Mouse (Mus musculus): ENCODE measurements at regions not wholly inside any gene's neighbourhood (a gene's known extent, or its start where the extent isn't known, plus 50 kb on each side); places are given as distances from the start of the nearest gene placed in this dataset.

DNA sequence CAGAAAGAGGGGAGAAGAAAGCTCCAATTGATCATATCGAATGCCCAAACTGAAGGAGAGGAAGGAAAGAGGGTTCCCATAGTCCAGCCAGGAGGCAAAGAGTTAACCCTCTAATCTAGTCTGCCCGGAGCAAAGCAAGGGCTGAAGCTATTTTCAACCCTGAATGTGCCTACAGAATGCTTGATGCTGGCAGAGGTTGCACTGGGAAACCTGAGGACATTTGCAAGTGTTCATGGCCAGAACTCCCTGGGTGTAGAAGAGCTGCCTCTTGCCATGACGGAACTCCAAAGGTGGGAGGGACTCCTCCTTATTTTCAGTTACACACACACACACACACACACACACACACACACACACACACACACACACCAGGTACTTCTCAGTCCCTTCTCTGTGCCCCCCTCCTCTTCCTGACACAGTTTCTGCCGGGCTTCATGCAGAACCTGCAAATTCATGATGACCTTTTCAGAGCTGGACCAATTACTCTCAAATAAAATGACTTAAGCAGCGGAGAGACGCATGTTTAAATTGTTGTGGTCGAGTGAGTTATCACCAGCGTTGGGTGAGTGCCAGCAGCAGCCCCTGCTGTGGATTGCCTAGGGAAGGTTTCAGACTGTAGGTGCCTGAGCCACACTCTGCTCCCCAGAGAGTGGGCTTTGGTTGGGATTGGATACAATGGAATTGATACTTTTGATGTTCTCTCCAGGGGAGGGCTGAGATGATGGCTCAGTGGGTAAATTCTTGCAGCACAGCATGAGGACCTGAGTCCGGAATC lies 152.1 kb upstream of the Sdk2 start:
- no peak overlapping the region for H3K4me3 ChIP-seq (replicated peaks; ENCODE audit: insufficient read depth, low read depth, low read length)
- TF ChIP-seq POLR2A (IDR thresholded peaks at IDR 0.05; ENCODE audit: borderline replicate concordance, insufficient read depth, low read length) (no peak), CTCF (IDR thresholded peaks at IDR 0.05; ENCODE audit: borderline replicate concordance, insufficient read depth, low read depth, low read length) (no peak)
- H3K27me3 ChIP-seq (ENCODE audit: control insufficient read depth, insufficient read depth, low read length): no peaks in the 10 kb centered on the region; the same call in 1 of the 2 replicates
- 0 out of 2 replicates have a peak, but pooled peaks cover 3% of the 10 kb centered on the region for H3K4me1 ChIP-seq (ENCODE audit: control insufficient read depth, insufficient read depth, low read length)
- no peak for DNase-seq
- no peak overlapping the region for H3K27ac ChIP-seq (ENCODE audit: insufficient read depth, low read length)
- WGBS: 38% methylated on average over 9 of the region's 9 CpGs

GRCm38 (mm10) chr11:114217245-114217757 lies 150.5 kb upstream of the Sdk2 start:
- Histone ChIP-seq H3K27ac (ENCODE audit: insufficient read depth, low read length) (no peak overlapping the region), H3K4me3 (replicated peaks; ENCODE audit: insufficient read depth, low read depth, low read length) (peak overlapping the region; percentile 22)
- 11% methylated on average over 15 of the region's 15 CpGs for WGBS

GRCm38 (mm10) chr11:114216493-114216892 lies 149.6 kb upstream of the Sdk2 start:
- H3K4me1 ChIP-seq (ENCODE audit: control insufficient read depth, insufficient read depth, low read length): 0 out of 2 replicates have a peak, but pooled peaks cover 3% of the 10 kb centered on the region
- no peak for TF ChIP-seq POLR2A (IDR thresholded peaks at IDR 0.05; ENCODE audit: borderline replicate concordance, insufficient read depth, low read length)
- TF ChIP-seq CTCF (IDR thresholded peaks at IDR 0.05; ENCODE audit: borderline replicate concordance, insufficient read depth, low read depth, low read length): no peak
- H3K27me3 ChIP-seq (ENCODE audit: control insufficient read depth, insufficient read depth, low read length): no peaks in the 10 kb centered on the region; the same call in 1 of the 2 replicates
- DNase-seq: no peak
- H3K27ac ChIP-seq (ENCODE audit: insufficient read depth, low read length): no peak overlapping the region
- no peak overlapping the region for H3K4me3 ChIP-seq (replicated peaks; ENCODE audit: insufficient read depth, low read depth, low read length)
- WGBS: 34% methylated on average over 7 of the region's 7 CpGs

More at GRCm38 (mm10) chr11:114217245-114217757, 150.5 kb upstream of the Sdk2 start:
- 0 out of 2 replicates have a peak, but pooled peaks cover 3% of the 10 kb centered on the region for H3K4me1 ChIP-seq (ENCODE audit: control insufficient read depth, insufficient read depth, low read length)
- H3K27me3 ChIP-seq (ENCODE audit: control insufficient read depth, insufficient read depth, low read length): no peaks in the 10 kb centered on the region; the same call in 1 of the 2 replicates
- no peak for TF ChIP-seq CTCF (IDR thresholded peaks at IDR 0.05; ENCODE audit: borderline replicate concordance, insufficient read depth, low read depth, low read length)
- DNase-seq: no peak

- DNase-seq: no peak
- TF ChIP-seq CTCF (IDR thresholded peaks at IDR 0.05; ENCODE audit: borderline replicate concordance, insufficient read depth, low read depth, low read length) (no peak), POLR2A (IDR thresholded peaks at IDR 0.05; ENCODE audit: borderline replicate concordance, insufficient read depth, low read length) (no peak)
- Histone ChIP-seq H3K27me3 (ENCODE audit: control insufficient read depth, insufficient read depth, low read length) (no peaks in the 10 kb centered on the region; the same call in 1 of the 2 replicates), H3K4me3 (replicated peaks; ENCODE audit: insufficient read depth, low read depth, low read length) (no peak overlapping the region), H3K4me1 (ENCODE audit: control insufficient read depth, insufficient read depth, low read length) (0 out of 2 replicates have a peak, but pooled peaks cover 3% of the 10 kb centered on the region), H3K27ac (ENCODE audit: insufficient read depth, low read length) (no peak overlapping the region)
- WGBS: 94% methylated on average over 8 of the region's 8 CpGs
Measured at GRCm38 (mm10) chr11:114215256-114215655, 148.4 kb upstream of the Sdk2 start.

- WGBS: 65% methylated on average over 2 of the region's 2 CpGs
- DNase-seq: no peak
- H3K4me1 ChIP-seq (ENCODE audit: control insufficient read depth, insufficient read depth, low read length): no peaks in the 10 kb centered on the region
- H3K27me3 ChIP-seq (ENCODE audit: control insufficient read depth, insufficient read depth, low read length): no peaks in the 10 kb centered on the region; the same call in 1 of the 2 replicates
- H3K27ac ChIP-seq (ENCODE audit: insufficient read depth, low read length): no peak overlapping the region
- no peak for TF ChIP-seq CTCF (IDR thresholded peaks at IDR 0.05; ENCODE audit: borderline replicate concordance, insufficient read depth, low read depth, low read length)
- no peak for TF ChIP-seq POLR2A (IDR thresholded peaks at IDR 0.05; ENCODE audit: borderline replicate concordance, insufficient read depth, low read length)
- no peak overlapping the region for H3K4me3 ChIP-seq (replicated peaks; ENCODE audit: insufficient read depth, low read depth, low read length)
Measured at GRCm38 (mm10) chr11:114212136-114212535, 145.3 kb upstream of the Sdk2 start.

DNA sequence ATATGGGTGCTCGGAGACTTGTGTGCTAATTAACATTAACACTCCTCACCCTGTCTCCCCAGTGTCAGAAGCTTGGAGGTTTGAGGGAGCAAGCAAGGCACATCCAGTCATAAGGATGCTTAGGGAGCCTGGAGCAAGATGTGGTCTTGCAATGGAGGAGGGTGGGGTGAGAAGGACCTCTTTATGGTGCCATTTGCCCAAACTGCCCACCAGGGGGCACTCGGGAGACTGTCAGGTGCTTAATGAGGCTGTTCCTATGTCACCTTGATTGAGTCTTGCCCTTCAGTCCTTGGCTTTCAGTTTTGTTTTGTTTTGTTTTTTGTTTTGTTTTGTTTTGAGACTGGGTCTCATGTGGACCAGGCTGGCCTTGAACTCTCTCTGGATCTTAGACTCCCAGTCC lies 138.3 kb upstream of the Sdk2 start:
- Histone ChIP-seq H3K4me1 (ENCODE audit: control insufficient read depth, insufficient read depth, low read length) (no peaks in the 10 kb centered on the region), H3K27ac (ENCODE audit: insufficient read depth, low read length) (no peak overlapping the region), H3K27me3 (ENCODE audit: control insufficient read depth, insufficient read depth, low read length) (no peaks in the 10 kb centered on the region; the same call in 1 of the 2 replicates), H3K4me3 (replicated peaks; ENCODE audit: insufficient read depth, low read depth, low read length) (no peak overlapping the region)
- 50% methylated on average over 2 of the region's 2 CpGs for whole genome bisulfite sequencing
- DNase-seq: peak; percentile 44 to 57
- TF ChIP-seq CTCF (IDR thresholded peaks at IDR 0.05; ENCODE audit: borderline replicate concordance, insufficient read depth, low read depth, low read length): peak; percentile 66
- TF ChIP-seq POLR2A (IDR thresholded peaks at IDR 0.05; ENCODE audit: borderline replicate concordance, insufficient read depth, low read length): no peak

- WGBS: 68% methylated on average over 9 of the region's 9 CpGs
- H3K27me3 ChIP-seq (ENCODE audit: control insufficient read depth, insufficient read depth, low read length): no peaks in the 10 kb centered on the region; the same call in 1 of the 2 replicates
- no peak overlapping the region for H3K27ac ChIP-seq (ENCODE audit: insufficient read depth, low read length)
- TF ChIP-seq CTCF (IDR thresholded peaks at IDR 0.05; ENCODE audit: borderline replicate concordance, insufficient read depth, low read depth, low read length) (no peak), POLR2A (IDR thresholded peaks at IDR 0.05; ENCODE audit: borderline replicate concordance, insufficient read depth, low read length) (no peak)
- H3K4me3 ChIP-seq (replicated peaks; ENCODE audit: insufficient read depth, low read depth, low read length): no peak overlapping the region
- no peak for DNase-seq
- H3K4me1 ChIP-seq (ENCODE audit: control insufficient read depth, insufficient read depth, low read length): peaks cover 5% of the 10 kb centered on the region
Measured at GRCm38 (mm10) chr11:114203416-114203815, 136.6 kb upstream of the Sdk2 start.

DNA sequence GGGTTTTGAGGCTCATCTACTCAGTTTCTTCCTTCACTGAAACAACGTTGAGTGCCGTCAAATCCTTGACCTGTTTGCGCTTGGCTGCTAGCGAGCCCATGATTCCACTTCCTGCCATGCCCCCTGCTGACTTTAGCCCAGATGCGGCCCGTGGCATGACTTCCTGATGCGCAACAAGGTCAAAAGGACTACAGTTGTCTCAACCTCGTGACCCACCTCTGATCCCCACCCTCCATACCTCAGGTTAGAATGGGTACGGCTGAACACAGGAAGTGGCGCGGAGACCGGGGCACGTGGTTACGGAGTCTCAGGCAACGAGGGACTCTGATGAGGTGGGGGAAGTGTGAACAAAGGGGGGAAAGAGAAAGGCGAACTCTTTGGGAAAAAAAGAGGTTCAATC lies 135.6 kb upstream of the Sdk2 start:
- H3K27ac ChIP-seq (ENCODE audit: insufficient read depth, low read length): no peak overlapping the region
- H3K4me3 ChIP-seq (replicated peaks; ENCODE audit: insufficient read depth, low read depth, low read length): no peak overlapping the region
- no peak for TF ChIP-seq POLR2A (IDR thresholded peaks at IDR 0.05; ENCODE audit: borderline replicate concordance, insufficient read depth, low read length)
- no peak for TF ChIP-seq CTCF (IDR thresholded peaks at IDR 0.05; ENCODE audit: borderline replicate concordance, insufficient read depth, low read depth, low read length)
- H3K4me1 ChIP-seq (ENCODE audit: control insufficient read depth, insufficient read depth, low read length): peaks cover 7% of the 10 kb centered on the region
- DNase-seq: no peak
- 87% methylated on average over 16 of the region's 16 CpGs for WGBS
- H3K27me3 ChIP-seq (ENCODE audit: control insufficient read depth, insufficient read depth, low read length): no peaks in the 10 kb centered on the region; the same call in 1 of the 2 replicates

Data from cerebellum, adult 2 months (tissue).